Mouse (Mus musculus): ENCODE results near the gene Cyp2b13. TPM values are rescaled to one million over a fixed set of nuclear protein-coding genes. Genes with fewer than 3 reads are reported as not detected.

Gene Cyp2b13
- polyA plus RNA-seq, 1 experiment from 2014 or later: not detected

Other genes starting within 250 kb of the Cyp2b13 start
- 3.2 and 3.3 TPM in 2 replicates for gene Cyp2s1, start 244.6 kb upstream of the Cyp2b13 start, polyA plus RNA-seq (2014; fragmentation: Nextera tagmentation; extraction: Ambion mirVana)
- gene Cyp2b10, start 163.9 kb upstream of the Cyp2b13 start, polyA plus RNA-seq (2014; fragmentation: Nextera tagmentation; extraction: Ambion mirVana): not detected in 2 replicates
- not detected in 2 replicates for gene Cyp2b9, start 111.9 kb downstream of the Cyp2b13 start, polyA plus RNA-seq (2014; fragmentation: Nextera tagmentation; extraction: Ambion mirVana)
- gene Vmn1r184, start 198.8 kb downstream of the Cyp2b13 start, polyA plus RNA-seq (2014; fragmentation: Nextera tagmentation; extraction: Ambion mirVana): not detected in 2 replicates
- gene Cyp2a4, start 245.7 kb downstream of the Cyp2b13 start, polyA plus RNA-seq (2014; fragmentation: Nextera tagmentation; extraction: Ambion mirVana): not detected in 2 replicates